Mouse (Mus musculus) liver, embryonic 11.5 days (tissue): ENCODE data around the gene Cmah. TPM values are rescaled to one million over a fixed set of nuclear protein-coding genes. Genes with fewer than 3 reads are reported as not detected.

ENCODE experiments used
- ATAC-seq: fragments of 200-750 bp; cut with Nextera tagmentation; replicated peaks from 2 replicates; pipeline ENCODE4 v1.8.0; 2017; ENCODE audit warnings: moderate number of reproducible peaks, mild to moderate bottlenecking, moderate TSS enrichment, moderate library complexity; ENCODE audit not compliant: low FRiP score
- DNase-seq: peaks from one replicate; pipeline ENCODE4 v3.0.0-alpha.2; 2017; ENCODE audit warnings: low spot score
- H3K27ac ChIP-seq: fragments of 300-500 bp; sonication (generic); 2 replicates; pipeline ENCODE4 v1.5.1; 2014; ENCODE audit warnings: mild to moderate bottlenecking, low read depth, low read length, control low read depth
- H3K27me3 ChIP-seq: fragments of 300-500 bp; sonication (generic); replicated peaks from 2 replicates; pipeline ENCODE4 v1.6.1; 2014; ENCODE audit warnings: low read length, mixed read lengths; ENCODE audit not compliant: control insufficient read depth, insufficient read depth
- H3K36me3 ChIP-seq: fragments of 300-500 bp; sonication (generic); 2 replicates; pipeline ENCODE4 v1.6.1; 2014; ENCODE audit warnings: mild to moderate bottlenecking, low read length, moderate library complexity, mixed read lengths; ENCODE audit not compliant: control insufficient read depth, insufficient read depth
- H3K4me1 ChIP-seq: fragments of 300-500 bp; sonication (generic); replicated peaks from 2 replicates; pipeline ENCODE4 v1.6.1; 2014; ENCODE audit warnings: low read length, mixed read lengths; ENCODE audit not compliant: control insufficient read depth, insufficient read depth
- H3K4me2 ChIP-seq: fragments of 300-500 bp; sonication (generic); 2 replicates; pipeline ENCODE4 v1.6.1; 2014; ENCODE audit warnings: mild to moderate bottlenecking, control low read depth, moderate library complexity
- H3K4me3 ChIP-seq: fragments of 300-500 bp; sonication (generic); 2 replicates; pipeline ENCODE4 v1.5.1; 2014; ENCODE audit warnings: low read depth, low read length, control low read depth
- H3K9ac ChIP-seq: fragments of 300-500 bp; sonication (generic); 2 replicates; pipeline ENCODE4 v1.6.1; 2014; ENCODE audit warnings: low read depth, low read length, control low read depth
- H3K9me3 ChIP-seq: fragments of 300-500 bp; sonication (generic); 2 replicates; pipeline ENCODE4 v1.6.1; 2016; ENCODE audit warnings: low read length, inconsistent platforms, mixed read lengths; ENCODE audit not compliant: control insufficient read depth
- WGBS: fragments of 180-500 bp; shearing (Covaris S2); extraction: QIAGEN DNeasy Blood & Tissue Kit; methylation state at CpG from one replicate; pipeline ENCODE4 v1.1.7; 2014; 5-methylcytosine and 5-hydroxymethylcytosine counted together
- polyA plus RNA-seq: library from polyadenylated mRNA; unstranded; fragments of >200 nt; fragmentation: Nextera tagmentation; extraction: Ambion mirVana; gene quantifications from 2 replicates; pipeline ENCODE4 v1.2.1, GENCODE M21; 2014

Gene Cmah
- polyA plus RNA-seq, 1 experiment from 2014 or later = 4.3 TPM

DNA sequence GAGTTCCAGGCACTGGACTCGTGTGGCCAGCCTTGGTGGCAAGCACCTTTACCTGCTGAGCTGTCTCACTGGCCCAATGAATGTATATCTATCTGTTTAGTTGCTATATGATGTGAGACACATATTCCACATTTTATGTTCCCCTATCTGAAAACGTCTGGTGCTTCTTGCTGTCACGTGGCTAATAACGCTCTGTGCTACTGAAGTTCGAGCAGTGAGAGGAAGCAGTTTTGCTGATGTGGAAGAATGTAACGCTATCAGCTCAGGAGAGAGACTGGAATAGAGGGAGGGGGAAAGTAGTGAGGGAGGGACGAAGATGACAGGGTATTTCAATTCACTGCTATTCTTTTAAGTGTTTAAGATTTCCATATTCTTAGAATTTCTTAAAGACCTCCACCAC is 136.6 kb downstream of the Cmah start:
- ATAC-seq (no peak), DNase-seq (no peak)
- 52% methylated on average over 7 of the region's 7 CpGs for WGBS
- Histone ChIP-seq H3K9ac (no peak overlapping the region), H3K4me3 (no peak overlapping the region), H3K9me3 (no peaks in the 10 kb centered on the region), H3K36me3 (no peaks in the 10 kb centered on the region), H3K27me3 (no peaks in the 10 kb centered on the region), H3K4me1 (peaks cover 12% of the 10 kb centered on the region), H3K4me2 (no peak overlapping the region), H3K27ac (no peak overlapping the region)

DNA sequence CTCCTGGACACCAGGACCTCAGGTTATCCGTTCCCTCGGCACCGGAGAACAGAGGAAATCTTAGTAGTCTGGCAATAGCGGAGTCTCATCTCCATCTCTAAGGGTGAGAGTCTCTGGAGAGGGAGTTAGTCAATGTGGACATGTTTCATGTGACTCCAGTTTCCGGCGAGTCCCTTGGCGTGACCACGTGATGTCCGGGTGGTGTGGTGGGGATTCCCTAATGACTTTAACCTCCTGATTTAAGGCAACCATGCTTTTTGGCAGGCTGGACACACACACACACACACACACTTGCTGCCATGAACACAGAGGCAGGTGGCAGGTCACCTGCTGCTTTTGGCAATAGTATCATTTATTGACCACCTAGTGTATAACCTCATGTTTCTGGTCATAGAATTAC is 138.8 kb downstream of the Cmah start:
- Histone ChIP-seq H3K9me3 (no peaks in the 10 kb centered on the region), H3K4me3 (no peak overlapping the region), H3K9ac (no peak overlapping the region), H3K4me1 (peaks cover 12% of the 10 kb centered on the region), H3K36me3 (no peaks in the 10 kb centered on the region), H3K4me2 (no peak overlapping the region), H3K27ac (no peak overlapping the region), H3K27me3 (no peaks in the 10 kb centered on the region)
- ATAC-seq (no peak), DNase-seq (no peak)
- WGBS = 90% methylated on average over 9 of the region's 9 CpGs

DNA sequence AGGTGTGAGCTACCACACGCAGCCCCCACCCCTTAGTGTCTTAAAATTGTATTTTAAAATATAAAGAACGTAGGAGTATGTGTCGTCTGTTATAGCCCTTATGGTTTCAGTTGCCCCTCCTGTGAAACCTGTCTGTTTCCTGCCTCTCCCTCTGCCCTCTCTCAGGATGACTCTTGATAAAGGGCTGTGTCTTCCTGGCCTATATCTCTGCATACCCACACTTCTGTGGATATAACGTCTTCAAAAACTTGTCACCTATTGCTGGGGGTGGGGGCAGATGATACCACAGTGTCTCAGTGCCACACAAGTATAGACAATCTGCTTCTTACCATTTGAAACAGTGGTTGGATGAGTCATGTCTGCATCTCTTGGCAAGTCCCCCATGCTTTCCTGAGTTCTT is 140.6 kb downstream of the Cmah start:
- 39% methylated on average over 4 of the region's 4 CpGs for WGBS
- Histone ChIP-seq H3K4me1 (peaks cover 10% of the 10 kb centered on the region), H3K36me3 (no peaks in the 10 kb centered on the region), H3K9ac (no peak overlapping the region), H3K4me2 (no peak overlapping the region; the same call in 1 of the 2 replicates), H3K4me3 (no peak overlapping the region), H3K27ac (peak overlapping the region; percentile 6; the same call in 1 of the 2 replicates), H3K27me3 (no peaks in the 10 kb centered on the region), H3K9me3 (no peaks in the 10 kb centered on the region)
- no peak for DNase-seq
- peak; percentile 87 for ATAC-seq

GRCm38 (mm10) chr13:24477564-24477963 is 150.4 kb downstream of the Cmah start:
- Histone ChIP-seq H3K4me1 (no peaks in the 10 kb centered on the region), H3K4me3 (no peak overlapping the region), H3K9ac (no peak overlapping the region), H3K4me2 (no peak overlapping the region), H3K27ac (no peak overlapping the region), H3K9me3 (no peaks in the 10 kb centered on the region), H3K27me3 (no peaks in the 10 kb centered on the region), H3K36me3 (no peaks in the 10 kb centered on the region)
- WGBS = 51% methylated on average over 5 of the region's 5 CpGs
- DNase-seq (no peak), ATAC-seq (no peak; the same call in 1 of the 2 replicates)

DNA sequence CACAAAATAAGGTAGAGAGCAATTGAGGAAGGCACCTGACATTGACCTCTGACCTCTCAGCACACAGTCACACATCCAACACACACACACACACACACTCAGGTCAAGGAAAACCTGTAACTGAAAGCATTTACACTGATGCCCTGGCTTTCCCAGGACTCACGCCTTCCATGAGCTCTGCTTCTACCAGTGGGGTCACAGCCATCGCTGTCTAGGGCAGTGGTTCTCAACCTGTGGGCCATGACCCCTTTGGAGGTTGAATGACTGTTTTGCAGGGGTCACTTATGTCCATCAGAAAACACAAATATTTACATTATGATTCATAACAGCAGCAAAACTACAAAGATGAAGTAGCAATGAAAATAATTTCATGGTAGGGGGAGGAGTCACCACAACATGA is 152.3 kb downstream of the Cmah start:
- ATAC-seq (no peak), DNase-seq (no peak)
- Histone ChIP-seq H3K4me3 (no peak overlapping the region), H3K27me3 (no peaks in the 10 kb centered on the region), H3K27ac (no peak overlapping the region), H3K36me3 (no peaks in the 10 kb centered on the region), H3K4me2 (no peak overlapping the region), H3K4me1 (no peaks in the 10 kb centered on the region), H3K9me3 (no peaks in the 10 kb centered on the region), H3K9ac (no peak overlapping the region)
- 86% methylated on average over 2 of the region's 2 CpGs for WGBS

DNA sequence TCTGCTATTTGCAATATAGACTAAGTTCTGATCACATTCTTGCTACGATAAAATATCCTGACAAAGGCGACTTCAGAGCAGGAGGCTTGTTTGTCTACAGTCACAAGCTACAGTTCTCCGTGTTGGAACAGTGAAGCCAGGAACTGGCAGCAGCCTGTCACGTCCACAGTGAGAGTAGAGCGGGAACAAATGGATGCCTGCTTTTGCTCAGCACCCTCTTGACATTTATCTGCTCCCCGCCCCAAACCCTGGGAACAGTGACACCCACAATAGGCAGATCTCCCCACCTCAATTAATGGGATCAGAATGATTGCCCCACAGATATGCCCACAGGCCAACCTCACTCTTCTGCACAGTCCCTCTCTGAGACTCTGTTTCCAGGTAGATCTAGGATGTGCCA is 153.6 kb downstream of the Cmah start:
- H3K4me1 ChIP-seq = no peaks in the 10 kb centered on the region
- no peaks in the 10 kb centered on the region for H3K9me3 ChIP-seq
- ATAC-seq (no peak), DNase-seq (no peak)
- 81% methylated on average over 6 of the region's 6 CpGs for WGBS
- H3K27ac ChIP-seq = no peak overlapping the region
- H3K4me3 ChIP-seq = no peak overlapping the region
- H3K36me3 ChIP-seq = no peaks in the 10 kb centered on the region
- no peaks in the 10 kb centered on the region for H3K27me3 ChIP-seq
- H3K9ac ChIP-seq = no peak overlapping the region
- H3K4me2 ChIP-seq = no peak overlapping the region

DNA sequence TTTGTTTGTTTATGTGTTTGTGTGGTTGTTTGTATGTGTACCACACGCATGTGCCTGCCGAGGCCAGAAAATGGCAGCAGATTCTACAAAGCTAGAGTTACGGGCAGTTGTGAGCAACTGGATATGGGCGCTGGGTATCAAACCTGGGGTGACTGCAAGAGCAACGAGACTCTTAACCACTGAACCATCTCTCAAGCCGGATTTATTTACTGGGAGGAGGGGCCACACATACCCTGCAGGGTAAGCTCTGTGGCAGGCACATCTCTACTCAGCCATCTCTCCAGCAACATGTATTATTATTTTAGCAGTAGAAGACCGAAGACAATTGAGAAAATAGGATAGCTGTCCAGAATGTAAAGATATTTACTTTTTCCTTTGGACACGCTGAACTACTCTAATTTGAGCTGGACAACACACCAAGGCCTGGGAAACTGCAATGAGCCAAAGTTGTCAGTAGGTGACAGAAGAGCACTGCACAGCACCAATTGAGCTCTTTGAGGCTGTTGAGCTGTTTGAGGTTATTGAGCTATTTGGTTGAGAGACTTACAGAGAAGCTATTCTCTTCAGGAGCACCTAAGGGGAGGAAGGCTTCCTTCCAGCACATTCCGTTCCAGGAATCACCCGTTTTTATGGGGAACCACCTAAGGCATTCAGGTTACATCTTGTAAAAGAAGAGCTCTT is 154.6 kb downstream of the Cmah start:
- DNase-seq = no peak
- H3K27me3 ChIP-seq = no peaks in the 10 kb centered on the region
- H3K4me3 ChIP-seq = no peak overlapping the region
- H3K9ac ChIP-seq = no peak overlapping the region
- no peaks in the 10 kb centered on the region for H3K36me3 ChIP-seq
- H3K4me1 ChIP-seq = peaks cover 5% of the 10 kb centered on the region; the same call in 1 of the 2 replicates
- no peaks in the 10 kb centered on the region for H3K9me3 ChIP-seq
- H3K4me2 ChIP-seq = no peak overlapping the region
- WGBS = 60% methylated on average over 10 of the region's 10 CpGs
- no peak overlapping the region for H3K27ac ChIP-seq
- ATAC-seq = 0 out of 2 replicates have a peak, but pooled peaks have one; percentile 65

DNA sequence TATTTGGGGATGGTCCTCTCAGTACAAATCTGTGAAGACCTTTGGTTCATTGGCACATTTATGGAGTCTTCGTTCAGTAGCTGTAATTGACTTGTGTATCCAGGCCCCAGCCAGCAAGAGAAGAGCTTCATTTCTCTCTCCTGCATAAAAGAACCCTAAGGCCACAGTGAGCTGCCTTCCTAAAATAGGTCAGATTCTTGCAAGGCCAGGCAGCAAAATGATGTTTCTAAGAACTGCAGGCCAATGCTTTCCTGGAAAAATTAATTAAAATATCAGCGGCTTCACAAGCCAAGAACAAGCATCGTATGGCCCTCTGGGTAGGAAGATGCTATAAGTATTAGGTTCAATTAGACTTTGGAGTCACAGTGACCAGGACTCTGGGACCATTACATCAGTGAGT is 156.5 kb downstream of the Cmah start:
- no peak for DNase-seq
- no peaks in the 10 kb centered on the region for H3K27me3 ChIP-seq
- H3K9me3 ChIP-seq = no peaks in the 10 kb centered on the region
- 85% methylated on average over 3 of the region's 3 CpGs for WGBS
- H3K4me3 ChIP-seq = no peak overlapping the region
- H3K27ac ChIP-seq = no peak overlapping the region
- H3K36me3 ChIP-seq = no peaks in the 10 kb centered on the region
- H3K4me1 ChIP-seq = peaks cover 5% of the 10 kb centered on the region; the same call in 1 of the 2 replicates
- ATAC-seq = no peak
- H3K4me2 ChIP-seq = no peak overlapping the region
- no peak overlapping the region for H3K9ac ChIP-seq

DNA sequence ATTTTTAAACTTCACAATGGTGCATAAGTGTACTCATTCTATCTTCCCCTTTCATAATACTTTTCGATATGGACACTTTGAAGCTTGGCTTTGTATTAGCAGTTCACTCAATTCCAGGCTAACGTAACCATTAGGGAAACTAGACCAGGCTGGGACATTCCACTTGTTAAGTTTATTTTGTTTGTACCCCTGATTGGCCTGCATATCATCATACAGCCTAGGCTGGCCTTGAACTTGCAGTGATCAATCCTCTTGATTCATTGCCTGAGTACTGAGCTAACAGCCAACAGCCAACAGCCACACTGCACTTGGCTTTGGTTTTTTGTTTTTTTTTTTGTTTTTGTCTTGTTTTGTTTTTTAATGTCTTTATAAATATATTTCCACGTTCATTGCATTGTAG is 157.6 kb downstream of the Cmah start:
- Histone ChIP-seq H3K9ac (no peak overlapping the region), H3K27me3 (no peaks in the 10 kb centered on the region), H3K36me3 (no peaks in the 10 kb centered on the region), H3K27ac (no peak overlapping the region), H3K4me1 (peaks cover 5% of the 10 kb centered on the region; the same call in 1 of the 2 replicates), H3K4me3 (no peak overlapping the region), H3K9me3 (no peaks in the 10 kb centered on the region), H3K4me2 (no peak overlapping the region)
- DNase-seq (no peak), ATAC-seq (no peak)
- WGBS = 87% methylated on average over 3 of the region's 3 CpGs
